Mouse (Mus musculus) lung, postnatal 25 days (tissue): Measurements from ENCODE around the gene Tars.

Source experiments
- DNase-seq: peaks from one replicate; pipeline ENCODE4 v3.0.0; 2022; ENCODE audit warnings: low spot score

The Tars gene

GRCm38 (mm10) chr15:11399356-11400067, at the start of gene Tars:
TSS of gene Tars (minus strand) at chr15:11399665.
- peak; percentile 98 for DNase-seq

GRCm38 (mm10) chr15:11437361-11437760, 37.9 kb upstream of the Tars start:
- no peak for DNase-seq

- peak; percentile 2 for DNase-seq
Measured at GRCm38 (mm10) chr15:11436709-11437280, 37.3 kb upstream of the Tars start.

- DNase-seq, result no peak
Measured at GRCm38 (mm10) chr15:11426899-11427298, 27.4 kb upstream of the Tars start.

GRCm38 (mm10) chr15:11413484-11413883, 14.0 kb upstream of the Tars start:
- no peak for DNase-seq

- DNase-seq, result no peak
Measured at GRCm38 (mm10) chr15:11412542-11412941, 13.1 kb upstream of the Tars start.

GRCm38 (mm10) chr15:11411846-11412245, 12.4 kb upstream of the Tars start:
- no peak for DNase-seq

- peak; percentile 16 for DNase-seq
Measured at GRCm38 (mm10) chr15:11408155-11408826, 8.8 kb upstream of the Tars start.

GRCm38 (mm10) chr15:11407381-11407780, 7.9 kb upstream of the Tars start:
- DNase-seq, result peak; percentile 55

- no peak for DNase-seq
Measured at GRCm38 (mm10) chr15:11406769-11407168, 7.3 kb upstream of the Tars start.

- DNase-seq, result no peak
Measured at GRCm38 (mm10) chr15:11398676-11399350, 652 bp downstream of the Tars start.

GRCm38 (mm10) chr15:11396421-11396820, 3.0 kb downstream of the Tars start:
- DNase-seq, result no peak

- no peak for DNase-seq
Measured at GRCm38 (mm10) chr15:11392903-11393302, 6.6 kb downstream of the Tars start.

GRCm38 (mm10) chr15:11383796-11384195, 15.7 kb downstream of the Tars start:
- DNase-seq, result no peak

- no peak for DNase-seq
Measured at GRCm38 (mm10) chr15:11382585-11382984, 16.9 kb downstream of the Tars start.

- DNase-seq, result no peak
Measured at GRCm38 (mm10) chr15:11380616-11381015, 18.8 kb downstream of the Tars start.

GRCm38 (mm10) chr15:11380087-11380530, 19.4 kb downstream of the Tars start:
- DNase-seq, result peak; percentile 7

GRCm38 (mm10) chr15:11379431-11380086, 19.9 kb downstream of the Tars start:
- DNase-seq, result no peak

GRCm38 (mm10) chr15:11370477-11371085, 28.9 kb downstream of the Tars start:
- DNase-seq, result no peak

GRCm38 (mm10) chr15:11369572-11369971, 29.9 kb downstream of the Tars start:
- DNase-seq, result no peak

GRCm38 (mm10) chr15:11364795-11365194, 34.7 kb downstream of the Tars start:
- no peak for DNase-seq

- no peak for DNase-seq
Measured at GRCm38 (mm10) chr15:11364112-11364511, 35.4 kb downstream of the Tars start.
